Mouse (Mus musculus) erythroblast, embryonic 14.5 days (primary cell): ENCODE measurements around the gene Rilpl1.

ENCODE experiments used
- GATA1 ChIP-seq: IDR thresholded peaks from 2 replicates; pipeline ENCODE4 v1.6.1; 2012; ENCODE audit warnings: low read length, inconsistent platforms, mixed read lengths
- TAL1 ChIP-seq: IDR thresholded peaks from 3 replicates; pipeline ENCODE4 v1.6.1; 2012; ENCODE audit warnings: low read length, inconsistent platforms, mixed read lengths

GRCm38 (mm10) chr5:124444208-124444607, 87.0 kb downstream of the Rilpl1 start:
- TF ChIP-seq TAL1 (no peak), GATA1 (no peak)
